Mouse (Mus musculus) induced T-regulatory cell, adult 2 months (primary cell): ENCODE measurements around the gene Fbxw11.

ENCODE experiments used
- DNase-seq: peaks from one replicate; pipeline ENCODE4 v3.0.0-alpha.2; 2012; ENCODE audit warnings: low read depth

Fbxw11 gene

GRCm38 (mm10) chr11:32623912-32624311 is 18.6 kb upstream of the Fbxw11 start:
- DNase-seq = no peak

GRCm38 (mm10) chr11:32625677-32626076 is 16.8 kb upstream of the Fbxw11 start:
- DNase-seq = peak; percentile 55

- DNase-seq = no peak
Observed at GRCm38 (mm10) chr11:32626079-32626478, 16.4 kb upstream of the Fbxw11 start.

- DNase-seq = no peak
Observed at GRCm38 (mm10) chr11:32627900-32628299, 14.6 kb upstream of the Fbxw11 start.

- DNase-seq = no peak
Observed at GRCm38 (mm10) chr11:32629713-32630211, 12.8 kb upstream of the Fbxw11 start.

GRCm38 (mm10) chr11:32632671-32633070 is 9.9 kb upstream of the Fbxw11 start:
- no peak for DNase-seq

GRCm38 (mm10) chr11:32633542-32633941 is 9.0 kb upstream of the Fbxw11 start:
- DNase-seq = peak; percentile 64

- no peak for DNase-seq
Observed at GRCm38 (mm10) chr11:32634143-32634542, 8.4 kb upstream of the Fbxw11 start.

- DNase-seq = no peak
Observed at GRCm38 (mm10) chr11:32634842-32635241, 7.7 kb upstream of the Fbxw11 start.

- DNase-seq = no peak
Observed at GRCm38 (mm10) chr11:32636275-32636674, 6.2 kb upstream of the Fbxw11 start.

GRCm38 (mm10) chr11:32638521-32639255 is 3.8 kb upstream of the Fbxw11 start:
- no peak for DNase-seq

- no peak for DNase-seq
Observed at GRCm38 (mm10) chr11:32640617-32641016, 1.9 kb upstream of the Fbxw11 start.

- no peak for DNase-seq
Observed at GRCm38 (mm10) chr11:32642899-32643886, 669 bp downstream of the Fbxw11 start.

GRCm38 (mm10) chr11:32644010-32644409 is 1.5 kb downstream of the Fbxw11 start:
- DNase-seq = peak; percentile 81

GRCm38 (mm10) chr11:32647265-32647664 is 4.7 kb downstream of the Fbxw11 start:
- DNase-seq = no peak

- DNase-seq = no peak
Observed at GRCm38 (mm10) chr11:32650236-32650749, 7.8 kb downstream of the Fbxw11 start.

- DNase-seq = no peak
Observed at GRCm38 (mm10) chr11:32650893-32651590, 8.5 kb downstream of the Fbxw11 start.

- DNase-seq = no peak
Observed at GRCm38 (mm10) chr11:32651723-32652122, 9.2 kb downstream of the Fbxw11 start.

GRCm38 (mm10) chr11:32662082-32662656 is 19.6 kb downstream of the Fbxw11 start:
- no peak for DNase-seq

- no peak for DNase-seq
Observed at GRCm38 (mm10) chr11:32665639-32666038, 23.1 kb downstream of the Fbxw11 start.

- DNase-seq = no peak
Observed at GRCm38 (mm10) chr11:32666983-32667382, 24.5 kb downstream of the Fbxw11 start.
